Mouse (Mus musculus): ENCODE measurements around the gene Sell. TPM values are rescaled to one million over a fixed set of nuclear protein-coding genes. Genes with fewer than 3 reads are reported as not detected.

Sell gene
- polyA plus RNA-seq, 1 experiment, result not detected

DNA sequence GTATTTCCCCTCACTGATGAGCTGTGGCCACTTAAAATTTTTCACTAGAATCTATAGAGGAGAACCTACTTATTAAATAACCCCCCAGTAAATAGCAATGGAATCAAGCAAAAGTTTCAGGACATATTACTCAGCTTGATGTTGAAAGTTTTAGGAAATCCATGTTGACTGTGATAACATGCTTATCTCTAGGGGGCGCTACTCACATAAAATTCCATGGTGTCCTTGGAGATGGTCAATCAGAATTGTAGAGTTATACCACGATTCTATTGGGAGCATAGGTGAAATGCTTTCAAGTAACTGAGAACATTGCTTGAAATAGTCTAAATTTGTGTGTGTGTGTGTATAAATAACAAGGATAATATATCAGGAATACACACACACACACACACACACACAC lies 7.0 kb upstream of the Sell start:
- Histone ChIP-seq H3K27ac (ENCODE audit: insufficient read depth, low read length) (no peak overlapping the region), H3K36me3 (ENCODE audit: control insufficient read depth, insufficient read depth, low read length, poor library complexity, severe bottlenecking) (no peaks in the 10 kb centered on the region), H3K9me3 (replicated peaks; ENCODE audit: control insufficient read depth, insufficient read depth, low read length, poor library complexity, severe bottlenecking) (no peaks in the 10 kb centered on the region), H3K4me3 (ENCODE audit: low read depth, low read length) (no peak overlapping the region), H3K9ac (ENCODE audit: low read depth, poor library complexity, severe bottlenecking) (no peak overlapping the region), H3K4me1 (ENCODE audit: control insufficient read depth, insufficient read depth, low read length) (no peaks in the 10 kb centered on the region), H3K27me3 (ENCODE audit: control insufficient read depth, insufficient read depth, low read length, poor library complexity, severe bottlenecking) (no peaks in the 10 kb centered on the region)
- no peak for TF ChIP-seq CTCF (IDR thresholded peaks at IDR 0.05; ENCODE audit: low read depth, low read length)
- TF ChIP-seq POLR2A (IDR thresholded peaks at IDR 0.05; ENCODE audit: insufficient read depth, low read length), result no peak
- no peak for TF ChIP-seq EP300 (IDR thresholded peaks at IDR 0.05; ENCODE audit: insufficient read depth, low read depth, low read length)

DNA sequence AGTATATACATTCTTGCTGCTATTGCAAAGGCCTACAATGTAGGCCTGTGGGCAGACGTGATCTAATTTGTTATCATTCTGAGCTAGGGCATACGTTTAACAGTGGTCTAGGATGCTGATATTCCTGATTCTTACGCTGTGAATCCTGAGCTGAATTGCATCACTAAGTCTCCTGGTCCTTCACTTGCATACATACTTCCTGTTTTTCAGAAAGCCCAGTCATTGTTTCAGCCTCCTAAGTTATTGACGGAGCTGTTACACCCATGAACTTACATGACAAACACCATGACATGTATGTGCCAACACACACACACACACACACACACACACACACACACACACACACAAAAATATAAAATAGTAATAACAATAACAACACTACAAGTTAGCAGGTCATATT lies 1.7 kb upstream of the Sell start:
- Histone ChIP-seq H3K9me3 (replicated peaks; ENCODE audit: control insufficient read depth, insufficient read depth, low read length, poor library complexity, severe bottlenecking) (no peaks in the 10 kb centered on the region), H3K4me3 (ENCODE audit: low read depth, low read length) (no peak overlapping the region), H3K9ac (ENCODE audit: low read depth, poor library complexity, severe bottlenecking) (no peak overlapping the region), H3K36me3 (ENCODE audit: control insufficient read depth, insufficient read depth, low read length, poor library complexity, severe bottlenecking) (no peaks in the 10 kb centered on the region), H3K4me1 (ENCODE audit: control insufficient read depth, insufficient read depth, low read length) (no peaks in the 10 kb centered on the region), H3K27me3 (ENCODE audit: control insufficient read depth, insufficient read depth, low read length, poor library complexity, severe bottlenecking) (no peaks in the 10 kb centered on the region), H3K27ac (ENCODE audit: insufficient read depth, low read length) (no peak overlapping the region)
- TF ChIP-seq EP300 (IDR thresholded peaks at IDR 0.05; ENCODE audit: insufficient read depth, low read depth, low read length) (no peak), POLR2A (IDR thresholded peaks at IDR 0.05; ENCODE audit: insufficient read depth, low read length) (no peak)

GRCm38 (mm10) chr1:164061278-164061677 lies 504 bp upstream of the Sell start:
- H3K4me1 ChIP-seq (ENCODE audit: control insufficient read depth, insufficient read depth, low read length), result no peaks in the 10 kb centered on the region
- TF ChIP-seq POLR2A (IDR thresholded peaks at IDR 0.05; ENCODE audit: insufficient read depth, low read length), result no peak
- no peak for TF ChIP-seq EP300 (IDR thresholded peaks at IDR 0.05; ENCODE audit: insufficient read depth, low read depth, low read length)
- no peak for TF ChIP-seq CTCF (IDR thresholded peaks at IDR 0.05; ENCODE audit: low read depth, low read length)
- no peaks in the 10 kb centered on the region for H3K9me3 ChIP-seq (replicated peaks; ENCODE audit: control insufficient read depth, insufficient read depth, low read length, poor library complexity, severe bottlenecking)
- no peak overlapping the region for H3K27ac ChIP-seq (ENCODE audit: insufficient read depth, low read length)
- H3K27me3 ChIP-seq (ENCODE audit: control insufficient read depth, insufficient read depth, low read length, poor library complexity, severe bottlenecking), result no peaks in the 10 kb centered on the region
- no peaks in the 10 kb centered on the region for H3K36me3 ChIP-seq (ENCODE audit: control insufficient read depth, insufficient read depth, low read length, poor library complexity, severe bottlenecking)
- H3K4me3 ChIP-seq (ENCODE audit: low read depth, low read length), result no peak overlapping the region
- H3K9ac ChIP-seq (ENCODE audit: low read depth, poor library complexity, severe bottlenecking), result no peak overlapping the region

- no peaks in the 10 kb centered on the region for H3K4me1 ChIP-seq (ENCODE audit: control insufficient read depth, insufficient read depth, low read length)
- H3K27ac ChIP-seq (ENCODE audit: insufficient read depth, low read length), result no peak overlapping the region
- H3K4me3 ChIP-seq (ENCODE audit: low read depth, low read length), result no peak overlapping the region
- no peak overlapping the region for H3K9ac ChIP-seq (ENCODE audit: low read depth, poor library complexity, severe bottlenecking)
- no peak for TF ChIP-seq POLR2A (IDR thresholded peaks at IDR 0.05; ENCODE audit: insufficient read depth, low read length)
- TF ChIP-seq CTCF (IDR thresholded peaks at IDR 0.05; ENCODE audit: low read depth, low read length), result no peak
- no peak for TF ChIP-seq EP300 (IDR thresholded peaks at IDR 0.05; ENCODE audit: insufficient read depth, low read depth, low read length)
- H3K36me3 ChIP-seq (ENCODE audit: control insufficient read depth, insufficient read depth, low read length, poor library complexity, severe bottlenecking), result no peaks in the 10 kb centered on the region
- no peaks in the 10 kb centered on the region for H3K27me3 ChIP-seq (ENCODE audit: control insufficient read depth, insufficient read depth, low read length, poor library complexity, severe bottlenecking)
- no peaks in the 10 kb centered on the region for H3K9me3 ChIP-seq (replicated peaks; ENCODE audit: control insufficient read depth, insufficient read depth, low read length, poor library complexity, severe bottlenecking)
Observed at GRCm38 (mm10) chr1:164062856-164063255, 1.1 kb downstream of the Sell start.

DNA sequence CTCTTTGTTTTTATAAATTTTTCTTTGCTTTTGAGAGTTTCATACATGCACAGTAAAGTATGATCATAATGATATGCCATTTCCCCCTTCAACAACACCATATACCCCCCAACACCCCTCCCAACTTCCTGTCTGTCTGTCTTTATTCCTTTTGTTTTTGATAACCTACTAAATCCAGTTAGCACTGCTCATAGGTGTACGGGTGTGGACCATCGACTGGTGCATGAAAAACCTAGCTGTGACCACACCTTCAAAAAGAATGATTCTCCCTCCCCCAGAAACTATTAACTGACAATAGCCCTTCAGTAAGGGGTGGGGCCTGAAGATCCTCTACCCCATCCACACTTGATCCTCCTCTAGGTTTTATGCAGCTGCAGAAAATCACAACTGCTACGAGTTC lies 2.0 kb downstream of the Sell start:
- TF ChIP-seq CTCF (IDR thresholded peaks at IDR 0.05; ENCODE audit: low read depth, low read length) (no peak), POLR2A (IDR thresholded peaks at IDR 0.05; ENCODE audit: insufficient read depth, low read length) (no peak), EP300 (IDR thresholded peaks at IDR 0.05; ENCODE audit: insufficient read depth, low read depth, low read length) (no peak)
- Histone ChIP-seq H3K4me3 (ENCODE audit: low read depth, low read length) (no peak overlapping the region), H3K9ac (ENCODE audit: low read depth, poor library complexity, severe bottlenecking) (no peak overlapping the region), H3K36me3 (ENCODE audit: control insufficient read depth, insufficient read depth, low read length, poor library complexity, severe bottlenecking) (no peaks in the 10 kb centered on the region), H3K27me3 (ENCODE audit: control insufficient read depth, insufficient read depth, low read length, poor library complexity, severe bottlenecking) (no peaks in the 10 kb centered on the region), H3K9me3 (replicated peaks; ENCODE audit: control insufficient read depth, insufficient read depth, low read length, poor library complexity, severe bottlenecking) (no peaks in the 10 kb centered on the region), H3K4me1 (ENCODE audit: control insufficient read depth, insufficient read depth, low read length) (no peaks in the 10 kb centered on the region), H3K27ac (ENCODE audit: insufficient read depth, low read length) (no peak overlapping the region)

GRCm38 (mm10) chr1:164069261-164069660 lies 7.5 kb downstream of the Sell start:
- no peak overlapping the region for H3K27ac ChIP-seq (ENCODE audit: insufficient read depth, low read length)
- no peaks in the 10 kb centered on the region for H3K27me3 ChIP-seq (ENCODE audit: control insufficient read depth, insufficient read depth, low read length, poor library complexity, severe bottlenecking)
- H3K4me1 ChIP-seq (ENCODE audit: control insufficient read depth, insufficient read depth, low read length), result no peaks in the 10 kb centered on the region
- TF ChIP-seq POLR2A (IDR thresholded peaks at IDR 0.05; ENCODE audit: insufficient read depth, low read length) (no peak), CTCF (IDR thresholded peaks at IDR 0.05; ENCODE audit: low read depth, low read length) (no peak), EP300 (IDR thresholded peaks at IDR 0.05; ENCODE audit: insufficient read depth, low read depth, low read length) (no peak)
- H3K9ac ChIP-seq (ENCODE audit: low read depth, poor library complexity, severe bottlenecking), result no peak overlapping the region
- no peaks in the 10 kb centered on the region for H3K36me3 ChIP-seq (ENCODE audit: control insufficient read depth, insufficient read depth, low read length, poor library complexity, severe bottlenecking)
- no peak overlapping the region for H3K4me3 ChIP-seq (ENCODE audit: low read depth, low read length)
- H3K9me3 ChIP-seq (replicated peaks; ENCODE audit: control insufficient read depth, insufficient read depth, low read length, poor library complexity, severe bottlenecking), result no peaks in the 10 kb centered on the region

Measured in ES-Bruce4 (cell line).